Mouse (Mus musculus) adrenal gland, postnatal 25 days (tissue): ENCODE data around the gene P2rx4. TPM values are rescaled to one million over a fixed set of nuclear protein-coding genes. Genes with fewer than 3 reads are reported as not detected.

Source experiments
- DNase-seq: peaks from one replicate; pipeline ENCODE4 v3.0.0; 2021; ENCODE audit warnings: mixed read lengths
- microRNA-seq, 2 experiments: library from miRNA; unstranded; fragments of <30 nt; microRNA quantifications; one replicate each; pipeline ENCODE4 v1.2.0; 2021
- total RNA-seq: library from RNA; stranded (reverse); gene quantifications from 2 replicates; pipeline ENCODE4 v1.2.3, GENCODE M21; 2021

Gene P2rx4
- total RNA-seq, 1 experiment from 2014 or later: 41.9 TPM

- DNase-seq: peak; percentile 82
Observed at GRCm38 (mm10) chr5:122756680-122757079, 49.3 kb downstream of the P2rx4 start.

- DNase-seq: no peak
Observed at GRCm38 (mm10) chr5:122763271-122764031, 56.1 kb downstream of the P2rx4 start.

GRCm38 (mm10) chr5:122764032-122764464, 56.7 kb downstream of the P2rx4 start:
- DNase-seq: peak; percentile 29

GRCm38 (mm10) chr5:122767283-122767682, 59.9 kb downstream of the P2rx4 start:
- DNase-seq: no peak

GRCm38 (mm10) chr5:122769101-122769568, 61.8 kb downstream of the P2rx4 start:
- no peak for DNase-seq

- peak; percentile 33 for DNase-seq
Observed at GRCm38 (mm10) chr5:122770304-122770703, 63.0 kb downstream of the P2rx4 start.

- DNase-seq: peak; percentile 74
Observed at GRCm38 (mm10) chr5:122770806-122771261, 63.5 kb downstream of the P2rx4 start.

GRCm38 (mm10) chr5:122771428-122771827, 64.1 kb downstream of the P2rx4 start:
- no peak for DNase-seq

GRCm38 (mm10) chr5:122773756-122774155, 66.4 kb downstream of the P2rx4 start:
- DNase-seq: no peak

GRCm38 (mm10) chr5:122774743-122775611, 67.6 kb downstream of the P2rx4 start:
- peak; percentile 55 for DNase-seq

GRCm38 (mm10) chr5:122775646-122776286, 68.4 kb downstream of the P2rx4 start:
- DNase-seq: no peak

- DNase-seq: no peak
Observed at GRCm38 (mm10) chr5:122777322-122777721, 70.0 kb downstream of the P2rx4 start.

- DNase-seq: peak; percentile 45
Observed at GRCm38 (mm10) chr5:122778231-122779226, 71.2 kb downstream of the P2rx4 start.

Small RNA genes lying within 50 kb of the gene (microRNA-seq; reads per million reads assigned to microRNA genes)
- 0.69 to 0.71 reads per million in 2 experiments for gene Mir8115

Other genes starting within 250 kb of the P2rx4 start
- 176 and 179 TPM in 2 replicates for gene Atp2a2, start 205.3 kb upstream of the P2rx4 start, total RNA-seq
- 9.4 and 14.6 TPM in 2 replicates for gene Ift81, start 93.0 kb upstream of the P2rx4 start, total RNA-seq
- gene P2rx7, start 63.6 kb upstream of the P2rx4 start, total RNA-seq: 3.2 and 3.8 TPM in 2 replicates
- gene Camkk2, start 71.9 kb downstream of the P2rx4 start, total RNA-seq: 25.6 and 27.6 TPM in 2 replicates
- 206 and 209 TPM in 2 replicates for gene Anapc5, start 113.8 kb downstream of the P2rx4 start, total RNA-seq
- gene Rnf34, start 142.5 kb downstream of the P2rx4 start, total RNA-seq: 20.8 and 37.1 TPM in 2 replicates